Mouse (Mus musculus): ENCODE data around the gene Vps53. TPM values are rescaled to one million over a fixed set of nuclear protein-coding genes. Genes with fewer than 3 reads are reported as not detected.

Gene Vps53
- polyA plus RNA-seq, 1 experiment from 2014 or later: 36.9 TPM

DNA sequence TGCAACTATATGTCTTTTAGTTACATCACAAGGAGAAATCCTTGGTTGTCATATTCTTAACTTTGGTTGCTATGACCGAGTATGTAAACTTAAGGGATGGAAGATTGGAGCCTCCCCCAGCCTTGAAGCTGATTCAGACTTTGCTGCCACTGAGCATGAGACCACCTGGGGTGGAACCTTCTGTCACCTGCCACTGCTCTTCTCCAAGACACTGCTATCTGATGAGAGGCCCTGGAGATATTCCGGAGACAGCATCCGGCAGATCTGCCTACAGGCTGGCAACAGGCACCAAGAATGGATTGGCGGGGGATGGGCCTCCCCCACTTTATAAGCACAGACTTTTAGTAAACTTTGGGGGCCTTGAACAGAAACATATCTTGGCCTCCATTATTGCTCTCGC lies 127.0 kb downstream of the Vps53 start:
- 76% methylated on average over 5 of the region's 5 CpGs for WGBS
- H3K9ac ChIP-seq (ENCODE audit: low read length): no peak overlapping the region
- ATAC-seq (ENCODE audit: low read depth): no peak
- no peaks in the 10 kb centered on the region for H3K27me3 ChIP-seq (ENCODE audit: control insufficient read depth, insufficient read depth, low read depth, low read length)
- H3K27ac ChIP-seq (ENCODE audit: low read length): no peak overlapping the region
- H3K36me3 ChIP-seq (ENCODE audit: control insufficient read depth, insufficient read depth, low read length): no peaks in the 10 kb centered on the region; the same call in 1 of the 2 replicates
- no peak overlapping the region for H3K4me2 ChIP-seq (ENCODE audit: low read depth, low read length)
- 0 out of 2 replicates have a peak, but pooled peaks cover 2% of the 10 kb centered on the region for H3K4me1 ChIP-seq (replicated peaks; ENCODE audit: control insufficient read depth, insufficient read depth, low read length)
- no peak overlapping the region for H3K4me3 ChIP-seq (ENCODE audit: low read length)
- no peaks in the 10 kb centered on the region for H3K9me3 ChIP-seq (ENCODE audit: control insufficient read depth, low read length)

DNA sequence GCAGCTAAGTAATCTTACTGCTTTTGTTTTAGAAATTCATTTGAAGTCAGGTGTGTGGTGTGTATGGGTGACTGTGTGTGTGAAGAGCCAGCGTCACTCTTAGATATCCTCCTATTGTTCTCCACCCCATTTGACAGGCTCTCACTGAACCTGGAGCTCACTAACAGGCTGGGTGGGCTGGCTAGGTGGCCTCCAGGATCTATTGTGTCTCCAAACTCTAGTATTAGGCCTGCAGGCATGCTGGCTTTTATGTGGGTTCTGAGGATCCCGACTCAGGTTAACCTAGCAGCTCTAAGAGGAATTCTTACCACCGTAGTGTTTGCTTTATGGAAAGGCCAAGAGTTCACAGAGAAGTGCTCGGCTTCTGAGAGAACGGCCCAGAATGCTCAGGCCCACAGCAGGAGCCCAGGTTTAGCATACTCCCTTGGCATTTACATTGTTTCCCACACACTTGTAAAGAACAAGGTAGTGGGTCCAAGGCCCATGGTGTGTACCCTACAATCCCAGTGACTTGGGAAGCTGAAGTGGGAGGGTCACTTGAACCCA lies 128.4 kb downstream of the Vps53 start:
- peaks cover 2% of the 10 kb centered on the region; the same call in 1 of the 2 replicates for H3K36me3 ChIP-seq (ENCODE audit: control insufficient read depth, insufficient read depth, low read length)
- H3K9ac ChIP-seq (ENCODE audit: low read length): no peak overlapping the region
- 33% methylated on average over 5 of the region's 5 CpGs for WGBS
- H3K4me3 ChIP-seq (ENCODE audit: low read length): no peak overlapping the region
- no peaks in the 10 kb centered on the region for H3K9me3 ChIP-seq (ENCODE audit: control insufficient read depth, low read length)
- ATAC-seq (ENCODE audit: low read depth): peak; percentile 81
- H3K27ac ChIP-seq (ENCODE audit: low read length): peak overlapping the region; percentile 36
- H3K4me2 ChIP-seq (ENCODE audit: low read depth, low read length): no peak overlapping the region
- 0 out of 2 replicates have a peak, but pooled peaks cover 2% of the 10 kb centered on the region for H3K4me1 ChIP-seq (replicated peaks; ENCODE audit: control insufficient read depth, insufficient read depth, low read length)
- H3K27me3 ChIP-seq (ENCODE audit: control insufficient read depth, insufficient read depth, low read depth, low read length): no peaks in the 10 kb centered on the region

DNA sequence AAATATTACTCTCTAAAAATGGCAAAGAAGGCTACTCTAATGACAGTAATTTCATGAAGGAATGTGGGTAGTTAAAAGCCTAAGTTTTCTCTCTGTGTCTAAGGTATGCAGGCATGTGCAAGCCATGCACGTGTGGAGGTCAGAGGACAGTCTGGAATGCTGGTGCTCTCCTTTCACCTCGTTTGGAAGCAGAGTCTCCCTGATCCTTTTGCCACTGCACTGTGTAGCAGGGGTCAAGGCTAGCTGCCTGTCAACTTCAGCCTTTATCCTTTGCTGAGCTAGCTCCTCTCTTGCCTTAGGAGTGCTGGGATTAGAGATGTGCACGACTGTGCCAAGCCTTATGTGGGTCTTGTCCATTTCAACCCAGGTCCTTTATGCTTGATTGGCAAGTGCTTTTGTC lies 128.9 kb downstream of the Vps53 start:
- Histone ChIP-seq H3K36me3 (ENCODE audit: control insufficient read depth, insufficient read depth, low read length) (peaks cover 2% of the 10 kb centered on the region; the same call in 1 of the 2 replicates), H3K4me2 (ENCODE audit: low read depth, low read length) (no peak overlapping the region), H3K4me1 (replicated peaks; ENCODE audit: control insufficient read depth, insufficient read depth, low read length) (peaks cover 2% of the 10 kb centered on the region; the same call in 1 of the 2 replicates), H3K27ac (ENCODE audit: low read length) (peak overlapping the region; percentile 36), H3K27me3 (ENCODE audit: control insufficient read depth, insufficient read depth, low read depth, low read length) (no peaks in the 10 kb centered on the region), H3K4me3 (ENCODE audit: low read length) (no peak overlapping the region), H3K9ac (ENCODE audit: low read length) (no peak overlapping the region), H3K9me3 (ENCODE audit: control insufficient read depth, low read length) (no peaks in the 10 kb centered on the region)
- peak; percentile 32; the same call in 1 of the 2 replicates for ATAC-seq (ENCODE audit: low read depth)
- WGBS: 31% methylated on average over 3 of the region's 3 CpGs

DNA sequence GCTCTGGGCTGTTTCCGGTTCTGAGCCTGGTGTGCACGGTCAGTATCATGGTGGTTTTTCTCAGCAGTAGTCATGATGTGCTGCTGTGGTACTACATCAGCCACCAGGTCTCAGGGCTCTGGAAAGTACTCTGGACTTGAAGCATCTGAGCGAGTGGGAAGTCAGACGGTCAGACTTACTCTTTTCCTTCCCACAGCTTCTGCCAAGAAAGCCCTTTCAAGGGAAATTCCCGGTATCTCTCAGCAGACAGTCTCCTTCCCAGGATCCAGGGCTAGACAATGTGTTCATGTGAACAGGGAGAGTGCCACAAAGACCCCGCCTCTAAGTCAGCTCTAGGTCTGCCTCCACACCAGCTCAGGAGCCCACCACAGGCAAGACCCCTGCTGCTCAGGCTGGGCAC lies 134.1 kb downstream of the Vps53 start:
- H3K27me3 ChIP-seq (ENCODE audit: control insufficient read depth, insufficient read depth, low read depth, low read length): no peaks in the 10 kb centered on the region
- WGBS: 64% methylated on average over 6 of the region's 6 CpGs
- H3K4me2 ChIP-seq (ENCODE audit: low read depth, low read length): no peak overlapping the region
- H3K9ac ChIP-seq (ENCODE audit: low read length): no peak overlapping the region
- H3K4me1 ChIP-seq (replicated peaks; ENCODE audit: control insufficient read depth, insufficient read depth, low read length): peaks cover 19% of the 10 kb centered on the region
- no peak for ATAC-seq (ENCODE audit: low read depth)
- H3K9me3 ChIP-seq (ENCODE audit: control insufficient read depth, low read length): no peaks in the 10 kb centered on the region
- H3K4me3 ChIP-seq (ENCODE audit: low read length): no peak overlapping the region
- H3K27ac ChIP-seq (ENCODE audit: low read length): no peak overlapping the region
- peaks cover 2% of the 10 kb centered on the region; the same call in 1 of the 2 replicates for H3K36me3 ChIP-seq (ENCODE audit: control insufficient read depth, insufficient read depth, low read length)

DNA sequence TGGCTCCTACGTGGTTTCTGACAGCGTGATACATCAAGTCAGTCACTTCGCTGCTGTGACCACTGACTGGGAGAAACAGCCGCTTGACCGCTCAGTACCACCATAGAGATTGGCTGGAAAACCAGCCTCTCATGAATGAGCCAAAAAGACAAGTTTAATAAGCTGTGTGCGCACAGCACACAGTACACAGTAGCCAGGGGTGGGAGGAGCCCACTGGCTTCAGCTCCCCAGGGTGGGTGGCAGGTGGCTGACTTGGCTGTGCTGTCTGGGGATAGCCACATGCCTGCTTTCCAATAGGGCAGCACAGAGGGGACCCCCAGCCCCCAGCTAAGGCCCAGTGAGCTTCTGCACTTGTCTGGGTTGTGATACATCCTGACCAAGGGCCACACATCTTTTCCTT lies 135.0 kb downstream of the Vps53 start:
- peaks cover 19% of the 10 kb centered on the region for H3K4me1 ChIP-seq (replicated peaks; ENCODE audit: control insufficient read depth, insufficient read depth, low read length)
- no peak overlapping the region for H3K27ac ChIP-seq (ENCODE audit: low read length)
- H3K27me3 ChIP-seq (ENCODE audit: control insufficient read depth, insufficient read depth, low read depth, low read length): no peaks in the 10 kb centered on the region
- H3K36me3 ChIP-seq (ENCODE audit: control insufficient read depth, insufficient read depth, low read length): peaks cover 2% of the 10 kb centered on the region; the same call in 1 of the 2 replicates
- H3K4me3 ChIP-seq (ENCODE audit: low read length): no peak overlapping the region
- no peaks in the 10 kb centered on the region for H3K9me3 ChIP-seq (ENCODE audit: control insufficient read depth, low read length)
- no peak overlapping the region for H3K9ac ChIP-seq (ENCODE audit: low read length)
- no peak for ATAC-seq (ENCODE audit: low read depth)
- 70% methylated on average over 6 of the region's 6 CpGs for WGBS
- H3K4me2 ChIP-seq (ENCODE audit: low read depth, low read length): no peak overlapping the region

DNA sequence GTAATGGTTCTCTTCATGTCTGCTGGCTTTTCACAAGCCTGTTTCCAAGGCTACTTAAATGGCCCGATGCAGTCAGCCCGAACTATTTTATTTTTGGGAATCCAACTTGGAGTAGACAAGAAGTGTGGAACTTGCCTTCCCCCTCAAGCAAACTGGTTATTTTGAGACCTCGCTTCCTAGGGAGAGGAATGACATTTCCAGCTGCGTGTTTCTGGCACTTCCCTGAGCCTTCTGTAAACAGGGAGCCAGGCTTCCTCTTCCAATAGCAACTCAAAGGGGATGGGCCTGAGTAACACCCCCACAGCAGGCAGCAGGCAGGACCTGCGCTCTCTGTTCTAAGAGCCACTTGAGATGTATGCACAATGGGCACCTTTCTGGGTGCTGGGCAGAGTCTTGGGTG lies 136.6 kb downstream of the Vps53 start:
- Histone ChIP-seq H3K4me3 (ENCODE audit: low read length) (no peak overlapping the region), H3K4me2 (ENCODE audit: low read depth, low read length) (no peak overlapping the region), H3K27me3 (ENCODE audit: control insufficient read depth, insufficient read depth, low read depth, low read length) (no peaks in the 10 kb centered on the region), H3K9me3 (ENCODE audit: control insufficient read depth, low read length) (no peaks in the 10 kb centered on the region), H3K27ac (ENCODE audit: low read length) (peak overlapping the region; percentile 48; the same call in 1 of the 2 replicates), H3K4me1 (replicated peaks; ENCODE audit: control insufficient read depth, insufficient read depth, low read length) (peaks cover 19% of the 10 kb centered on the region), H3K36me3 (ENCODE audit: control insufficient read depth, insufficient read depth, low read length) (peaks cover 2% of the 10 kb centered on the region; the same call in 1 of the 2 replicates), H3K9ac (ENCODE audit: low read length) (no peak overlapping the region)
- 7% methylated on average over 5 of the region's 5 CpGs for WGBS
- peak; percentile 85 for ATAC-seq (ENCODE audit: low read depth)

DNA sequence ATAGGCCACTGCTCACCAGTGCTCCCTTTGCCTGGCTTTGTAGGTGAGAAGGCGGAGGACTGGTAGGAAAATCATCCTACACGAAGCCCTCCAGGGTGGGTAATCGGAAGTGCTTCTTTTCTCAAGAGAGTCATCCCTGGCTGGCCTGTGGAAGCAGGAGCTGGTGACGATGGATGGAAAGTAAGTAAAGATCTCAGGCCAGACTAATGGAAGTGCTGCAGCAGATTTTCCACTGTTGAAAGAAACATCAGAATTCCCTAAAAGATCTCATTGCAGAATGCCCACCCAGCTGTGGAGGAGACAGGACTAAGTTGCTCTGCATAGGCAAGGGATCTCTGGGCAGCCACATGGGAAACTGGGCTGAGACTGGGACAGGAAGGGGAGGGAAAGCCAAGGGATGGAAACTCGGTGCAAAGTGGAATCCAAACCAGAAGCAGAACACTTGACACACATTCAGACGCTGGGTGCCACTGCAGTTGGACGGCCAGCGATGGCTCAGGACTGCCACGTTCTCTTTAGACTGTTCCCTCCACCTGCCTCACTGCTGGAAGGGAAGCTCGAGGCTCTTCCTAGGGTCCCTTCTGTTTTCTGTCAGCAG lies 137.3 kb downstream of the Vps53 start:
- Histone ChIP-seq H3K36me3 (ENCODE audit: control insufficient read depth, insufficient read depth, low read length) (peaks cover 2% of the 10 kb centered on the region; the same call in 1 of the 2 replicates), H3K27me3 (ENCODE audit: control insufficient read depth, insufficient read depth, low read depth, low read length) (no peaks in the 10 kb centered on the region), H3K9ac (ENCODE audit: low read length) (no peak overlapping the region), H3K4me2 (ENCODE audit: low read depth, low read length) (no peak overlapping the region), H3K4me1 (replicated peaks; ENCODE audit: control insufficient read depth, insufficient read depth, low read length) (peaks cover 19% of the 10 kb centered on the region), H3K27ac (ENCODE audit: low read length) (peak overlapping the region; percentile 53), H3K4me3 (ENCODE audit: low read length) (no peak overlapping the region), H3K9me3 (ENCODE audit: control insufficient read depth, low read length) (no peaks in the 10 kb centered on the region)
- 56% methylated on average over 10 of the region's 10 CpGs for WGBS
- ATAC-seq (ENCODE audit: low read depth): no peak

DNA sequence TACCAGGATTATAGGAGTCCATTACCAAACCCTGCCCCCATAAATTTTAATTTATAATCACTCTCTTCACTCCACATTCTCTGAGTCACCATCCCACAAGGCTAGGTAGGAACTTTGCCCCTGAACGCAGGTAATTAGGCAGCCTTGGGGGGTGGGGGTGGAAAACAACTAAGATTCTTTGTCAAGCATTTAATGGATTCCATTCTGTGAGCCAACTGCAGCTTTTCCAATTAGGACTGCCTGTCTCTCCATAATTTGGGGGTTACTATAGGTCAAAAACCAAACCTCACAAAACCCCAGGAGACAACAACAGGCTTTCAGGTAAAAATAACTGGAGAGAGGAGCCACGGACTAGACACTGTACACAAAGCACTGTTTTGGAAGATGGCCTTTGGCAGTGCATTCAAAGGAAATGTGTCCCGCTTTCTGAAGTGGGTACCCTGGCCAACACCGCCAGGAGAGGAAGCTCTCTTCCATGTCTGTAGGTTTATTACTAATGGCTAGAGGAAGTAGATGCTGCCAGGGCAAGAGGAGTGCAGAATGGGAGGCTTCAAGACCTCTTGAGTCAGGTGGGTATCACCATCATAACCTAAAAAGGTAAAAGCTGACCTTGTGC lies 138.6 kb downstream of the Vps53 start:
- no peak for ATAC-seq (ENCODE audit: low read depth)
- Histone ChIP-seq H3K4me1 (replicated peaks; ENCODE audit: control insufficient read depth, insufficient read depth, low read length) (peaks cover 19% of the 10 kb centered on the region), H3K4me2 (ENCODE audit: low read depth, low read length) (no peak overlapping the region), H3K36me3 (ENCODE audit: control insufficient read depth, insufficient read depth, low read length) (no peaks in the 10 kb centered on the region), H3K27ac (ENCODE audit: low read length) (no peak overlapping the region), H3K9me3 (ENCODE audit: control insufficient read depth, low read length) (no peaks in the 10 kb centered on the region), H3K27me3 (ENCODE audit: control insufficient read depth, insufficient read depth, low read depth, low read length) (no peaks in the 10 kb centered on the region), H3K4me3 (ENCODE audit: low read length) (no peak overlapping the region), H3K9ac (ENCODE audit: low read length) (no peak overlapping the region)
- 82% methylated on average over 4 of the region's 4 CpGs for WGBS

DNA sequence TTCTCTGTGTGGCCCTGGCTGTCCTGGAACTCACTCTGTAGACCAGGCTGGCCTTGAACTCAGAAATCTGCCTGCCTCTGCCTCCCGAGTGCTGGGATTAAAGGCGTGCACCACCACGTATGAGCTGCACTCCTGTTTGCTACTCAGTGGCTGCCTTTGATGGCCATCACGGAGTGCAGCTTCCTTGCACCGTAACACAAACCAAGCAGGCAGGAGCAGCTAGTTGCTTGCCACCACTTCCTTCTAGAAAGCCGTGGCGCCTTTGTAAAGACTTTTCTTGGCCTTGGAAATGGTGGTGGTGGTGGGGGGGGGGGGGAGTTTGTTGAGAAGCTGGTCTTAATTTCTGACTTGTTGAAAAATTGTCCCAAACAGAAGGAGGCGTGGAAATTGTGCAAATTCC lies 139.3 kb downstream of the Vps53 start:
- no peaks in the 10 kb centered on the region for H3K9me3 ChIP-seq (ENCODE audit: control insufficient read depth, low read length)
- 85% methylated on average over 8 of the region's 8 CpGs for WGBS
- peaks cover 19% of the 10 kb centered on the region for H3K4me1 ChIP-seq (replicated peaks; ENCODE audit: control insufficient read depth, insufficient read depth, low read length)
- no peak for ATAC-seq (ENCODE audit: low read depth)
- H3K36me3 ChIP-seq (ENCODE audit: control insufficient read depth, insufficient read depth, low read length): no peaks in the 10 kb centered on the region
- no peak overlapping the region for H3K4me3 ChIP-seq (ENCODE audit: low read length)
- no peak overlapping the region for H3K4me2 ChIP-seq (ENCODE audit: low read depth, low read length)
- H3K9ac ChIP-seq (ENCODE audit: low read length): no peak overlapping the region
- no peaks in the 10 kb centered on the region for H3K27me3 ChIP-seq (ENCODE audit: control insufficient read depth, insufficient read depth, low read depth, low read length)
- no peak overlapping the region for H3K27ac ChIP-seq (ENCODE audit: low read length)

Data from lung, embryonic 16.5 days (tissue).